Mouse (Mus musculus): ENCODE measurements at regions not wholly inside any gene's neighbourhood (a gene's known extent, or its start where the extent isn't known, plus 50 kb on each side); places are given as distances from the start of the nearest gene placed in this dataset.

DNA sequence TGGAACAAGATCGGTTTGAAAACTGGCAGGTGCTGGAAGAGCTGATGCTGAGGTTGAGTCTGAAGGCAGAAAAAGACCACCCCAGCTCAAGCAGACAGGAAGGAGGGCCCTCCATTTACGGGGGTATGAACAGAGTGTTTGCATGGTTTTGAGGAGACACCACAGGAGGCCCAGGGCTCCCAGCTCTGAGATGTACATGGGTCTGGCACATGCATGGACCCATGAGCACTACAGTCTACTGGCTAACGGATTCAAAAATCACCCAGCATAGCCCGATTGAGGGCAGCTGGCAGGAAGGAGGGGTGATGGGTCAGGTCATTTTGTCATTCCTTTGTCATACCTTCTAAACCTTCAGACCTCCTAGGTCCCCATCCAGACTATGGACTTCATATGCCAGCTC, 103.6 kb upstream of the Mvb12b start:
- ATAC-seq (ENCODE audit: extremely low read depth, insufficient number of reproducible peaks, low FRiP score, poor library complexity, severe bottlenecking): 0 out of 2 replicates have a peak, but pooled peaks have one; percentile 9

- no peak for ATAC-seq (ENCODE audit: extremely low read depth, insufficient number of reproducible peaks, low FRiP score, poor library complexity, severe bottlenecking)
Observed at GRCm38 (mm10) chr2:33990711-33991110, 103.0 kb upstream of the Mvb12b start.

- ATAC-seq (ENCODE audit: extremely low read depth, insufficient number of reproducible peaks, low FRiP score, poor library complexity, severe bottlenecking): no peak
Observed at GRCm38 (mm10) chr2:33989555-33990370, 102.0 kb upstream of the Mvb12b start.

DNA sequence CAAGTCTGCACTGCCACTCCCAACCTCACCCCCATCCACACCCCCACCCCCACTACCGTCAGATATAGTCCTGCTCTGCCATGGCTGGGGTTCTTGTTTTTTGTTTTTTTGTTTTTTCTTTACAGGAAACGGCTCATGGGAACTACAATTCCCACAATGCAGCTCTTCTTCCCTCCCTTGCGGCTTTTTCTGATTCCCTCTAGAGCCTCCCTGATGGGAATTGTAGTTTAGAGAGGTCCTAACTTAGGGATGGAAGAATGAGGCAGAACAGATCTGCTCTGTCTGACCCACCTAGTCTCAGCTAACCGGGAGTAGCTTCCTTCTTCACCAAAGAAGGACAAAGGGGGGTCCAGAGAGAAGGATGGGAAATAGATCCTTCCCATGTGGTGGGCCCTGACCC, 98.7 kb upstream of the Mvb12b start:
- ATAC-seq (ENCODE audit: extremely low read depth, insufficient number of reproducible peaks, low FRiP score, poor library complexity, severe bottlenecking): no peak

- no peak for ATAC-seq (ENCODE audit: extremely low read depth, insufficient number of reproducible peaks, low FRiP score, poor library complexity, severe bottlenecking)
Observed at GRCm38 (mm10) chr2:33985316-33985715, 97.6 kb upstream of the Mvb12b start.

DNA sequence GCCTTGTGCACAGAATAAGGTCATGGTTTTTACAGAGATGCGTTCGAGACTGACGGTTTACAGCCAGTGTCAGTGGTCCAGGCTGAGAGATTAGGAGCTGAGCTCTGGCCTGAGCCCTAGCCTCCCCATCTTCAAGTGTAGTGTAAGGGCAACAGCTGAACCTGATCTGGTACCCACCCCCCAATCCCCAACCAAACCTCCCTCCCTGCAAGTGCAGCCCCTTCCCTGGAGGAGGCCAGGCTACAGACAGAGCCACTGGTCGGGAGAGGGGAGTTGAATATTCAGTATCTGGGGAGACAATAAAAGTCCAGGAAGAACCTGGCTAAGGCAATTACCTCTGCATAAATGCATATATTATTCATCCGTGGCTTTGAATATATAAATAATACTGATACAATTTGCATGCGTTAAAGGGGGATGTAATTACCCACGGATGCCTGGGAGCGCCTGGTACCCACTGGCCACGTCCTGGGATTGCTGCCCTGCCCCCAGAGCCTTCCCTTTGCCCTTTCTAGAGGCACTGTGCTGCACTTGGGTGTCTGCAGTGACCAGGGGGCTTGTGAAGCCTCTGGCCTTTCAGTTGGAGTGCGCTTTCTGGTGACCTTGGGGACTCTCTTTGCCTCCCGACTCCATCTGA, 95.5 kb upstream of the Mvb12b start:
- no peak for ATAC-seq (ENCODE audit: extremely low read depth, insufficient number of reproducible peaks, low FRiP score, poor library complexity, severe bottlenecking)

DNA sequence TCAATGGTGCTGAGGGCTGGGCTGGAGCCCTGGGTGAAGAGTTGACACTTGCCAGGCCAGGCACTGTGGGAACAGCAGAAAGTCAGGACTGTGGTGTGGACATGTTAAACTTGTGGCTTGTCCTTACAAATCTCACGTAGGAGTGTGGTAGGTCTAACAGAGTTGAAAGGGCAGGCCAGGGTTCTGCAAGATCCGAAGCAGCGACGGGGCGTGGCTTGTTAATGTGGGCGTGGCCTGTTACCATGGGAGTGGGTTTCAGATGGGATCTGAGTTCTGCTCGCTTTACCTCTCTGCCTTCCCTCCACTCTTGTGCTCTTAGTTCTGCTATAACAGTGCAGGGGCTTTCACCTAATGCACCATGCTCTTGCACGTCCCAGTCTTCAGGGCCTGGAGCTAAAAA, 94.2 kb upstream of the Mvb12b start:
- no peak for ATAC-seq (ENCODE audit: extremely low read depth, insufficient number of reproducible peaks, low FRiP score, poor library complexity, severe bottlenecking)

- ATAC-seq (ENCODE audit: extremely low read depth, insufficient number of reproducible peaks, low FRiP score, poor library complexity, severe bottlenecking): no peak
Observed at GRCm38 (mm10) chr2:33981321-33981720, 93.6 kb upstream of the Mvb12b start.

DNA sequence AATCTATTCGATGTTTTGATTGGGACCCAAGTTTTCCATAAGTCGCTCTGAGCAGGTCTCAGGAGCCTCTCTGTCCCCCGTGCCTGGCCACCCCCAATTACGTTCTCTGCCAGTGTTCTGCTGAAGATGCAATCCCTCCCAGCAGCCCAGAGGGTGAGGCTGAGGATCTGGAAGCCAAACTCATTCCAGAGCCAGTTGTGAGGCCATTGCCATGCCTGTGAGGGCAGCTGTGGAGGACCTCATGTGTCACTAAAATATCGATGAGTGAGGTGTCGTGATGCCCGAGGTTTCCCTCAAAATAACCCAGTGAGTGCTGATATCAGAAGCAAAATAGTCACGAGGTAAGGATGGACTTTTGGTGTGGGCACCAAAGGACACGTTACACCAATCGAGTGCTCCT, 93.1 kb upstream of the Mvb12b start:
- no peak for ATAC-seq (ENCODE audit: extremely low read depth, insufficient number of reproducible peaks, low FRiP score, poor library complexity, severe bottlenecking)

GRCm38 (mm10) chr2:33979276-33979675, 91.5 kb upstream of the Mvb12b start:
- ATAC-seq (ENCODE audit: extremely low read depth, insufficient number of reproducible peaks, low FRiP score, poor library complexity, severe bottlenecking): no peak

- no peak for ATAC-seq (ENCODE audit: extremely low read depth, insufficient number of reproducible peaks, low FRiP score, poor library complexity, severe bottlenecking)
Observed at GRCm38 (mm10) chr2:33978550-33978949, 90.8 kb upstream of the Mvb12b start.

- ATAC-seq (ENCODE audit: extremely low read depth, insufficient number of reproducible peaks, low FRiP score, poor library complexity, severe bottlenecking): no peak
Observed at GRCm38 (mm10) chr2:33977576-33978352, 90.0 kb upstream of the Mvb12b start.

DNA sequence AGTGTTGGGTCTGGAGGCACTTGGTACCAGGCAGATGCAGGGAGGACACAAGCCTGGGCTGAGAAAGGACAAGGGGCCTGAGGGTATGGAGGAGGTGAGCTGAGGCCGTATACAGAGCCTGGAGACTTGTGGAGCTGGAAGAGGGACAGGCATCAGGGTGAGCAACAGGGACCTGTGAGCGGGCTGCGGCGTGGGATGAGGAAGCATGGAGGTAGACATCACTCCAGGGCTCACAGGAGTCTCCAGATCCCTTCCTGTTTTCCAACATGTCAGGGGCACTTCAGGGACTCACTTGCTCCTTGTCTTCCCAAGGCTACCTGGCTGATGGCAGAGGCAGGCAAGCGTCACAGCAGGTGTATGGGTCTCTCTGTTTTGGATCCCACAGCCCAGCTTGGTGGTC, 89.4 kb upstream of the Mvb12b start:
- ATAC-seq (ENCODE audit: extremely low read depth, insufficient number of reproducible peaks, low FRiP score, poor library complexity, severe bottlenecking): no peak

DNA sequence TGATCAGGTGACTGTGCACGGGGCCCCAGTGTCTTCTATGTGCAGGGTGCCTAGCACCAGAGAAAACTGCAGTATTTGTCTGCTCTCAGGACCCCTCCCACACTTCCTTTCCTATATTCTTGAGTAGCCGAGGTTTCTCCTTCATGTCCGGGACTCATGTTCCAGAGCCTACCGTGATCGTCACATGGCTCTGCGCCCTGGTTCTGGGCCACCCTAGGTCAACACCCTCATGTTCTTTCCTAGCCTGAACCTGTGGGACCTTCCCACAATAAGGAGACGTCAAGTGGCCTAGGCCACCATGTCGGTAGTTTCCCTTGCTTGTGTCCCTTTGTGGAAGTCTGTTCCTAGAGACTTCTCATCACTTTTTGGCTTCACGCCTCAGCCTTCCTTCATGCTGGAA, 88.4 kb upstream of the Mvb12b start:
- no peak for ATAC-seq (ENCODE audit: extremely low read depth, insufficient number of reproducible peaks, low FRiP score, poor library complexity, severe bottlenecking)

- ATAC-seq (ENCODE audit: extremely low read depth, insufficient number of reproducible peaks, low FRiP score, poor library complexity, severe bottlenecking): no peak
Observed at GRCm38 (mm10) chr2:33975423-33976127, 87.8 kb upstream of the Mvb12b start.

GRCm38 (mm10) chr2:33974737-33975422, 87.1 kb upstream of the Mvb12b start:
- ATAC-seq (ENCODE audit: extremely low read depth, insufficient number of reproducible peaks, low FRiP score, poor library complexity, severe bottlenecking): no peak

DNA sequence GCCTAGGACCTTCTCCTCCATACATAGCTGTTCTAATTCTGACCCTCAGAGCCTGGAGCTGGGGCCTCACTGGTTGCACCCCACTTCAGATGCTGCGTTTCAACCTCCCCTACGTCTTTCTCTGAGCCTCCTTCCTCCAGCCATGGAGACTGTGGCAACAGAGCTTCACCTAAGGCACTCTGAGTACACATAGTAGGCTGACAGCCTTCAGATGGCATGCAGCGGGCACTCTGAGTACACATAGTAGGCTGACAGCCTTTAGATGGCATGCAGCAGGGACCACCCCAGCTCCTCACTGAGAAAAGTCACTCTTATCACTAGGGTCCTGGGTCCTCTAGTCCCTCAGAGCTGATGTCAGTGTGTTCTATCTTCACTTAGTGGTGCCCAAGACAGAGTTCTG, 86.3 kb upstream of the Mvb12b start:
- ATAC-seq (ENCODE audit: extremely low read depth, insufficient number of reproducible peaks, low FRiP score, poor library complexity, severe bottlenecking): no peak

DNA sequence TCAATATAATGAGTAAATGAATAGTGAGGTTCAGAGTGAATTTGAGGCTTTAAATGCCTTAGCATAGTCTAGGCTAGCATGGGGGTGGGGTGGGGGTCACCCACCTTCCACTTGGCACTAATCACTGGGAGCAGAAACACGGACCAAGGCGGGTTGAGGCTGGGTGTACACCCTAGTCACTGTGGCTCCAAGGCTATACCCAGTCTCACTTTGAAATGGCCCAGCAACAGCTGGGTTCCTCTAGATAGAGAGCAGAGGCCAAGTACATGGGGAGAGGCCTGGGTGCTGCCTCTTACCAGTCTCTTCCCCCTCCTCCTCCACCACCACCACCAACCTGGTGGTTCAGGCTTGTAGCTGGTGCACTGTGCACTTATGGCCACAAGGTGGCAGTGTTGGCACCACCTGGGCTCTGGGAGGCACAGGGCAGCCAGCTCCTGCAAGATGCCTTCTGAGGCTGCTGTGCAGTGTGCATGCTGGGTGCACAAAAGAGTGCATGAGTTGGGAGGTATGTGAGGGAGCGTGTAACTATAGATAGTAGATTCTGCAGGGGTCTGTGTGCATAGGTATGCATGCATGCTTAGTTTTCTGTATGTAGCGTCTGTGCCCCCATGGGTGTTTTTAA, 85.6 kb upstream of the Mvb12b start:
- ATAC-seq (ENCODE audit: extremely low read depth, insufficient number of reproducible peaks, low FRiP score, poor library complexity, severe bottlenecking): peak; percentile 45; the same call in 1 of the 2 replicates

Data from neutrophil, adult 5-6 weeks (primary cell).